Mouse (Mus musculus) neural tube, embryonic 10.5 days (tissue): ENCODE data around the gene Myh1.

ENCODE experiments used
- DNase-seq: peaks from one replicate; pipeline ENCODE4 v3.0.0-alpha.2; 2017; ENCODE audit warnings: low spot score; ENCODE audit errors: extremely low spot score

The Myh1 gene

DNA sequence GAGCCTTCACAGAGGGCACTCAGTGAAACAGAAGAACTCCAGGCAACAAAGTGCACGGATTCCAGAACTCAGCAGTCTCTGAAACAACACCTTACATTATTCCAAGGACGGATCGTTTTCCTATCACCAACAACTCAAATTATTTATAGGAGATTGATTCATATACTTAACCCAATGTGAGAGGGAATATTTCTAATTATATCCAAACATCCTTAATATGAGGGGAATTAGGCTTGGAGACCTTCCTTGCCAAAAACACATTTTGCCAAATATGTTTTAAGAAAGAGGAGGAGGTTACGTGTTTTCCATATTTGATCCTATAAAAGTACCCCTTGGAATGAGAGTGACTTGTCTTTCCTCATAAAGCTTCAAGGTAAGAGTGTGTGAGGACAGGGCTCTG, at the start of gene Myh1:
TSS of gene Myh1 (plus strand) at position 301 of the 400 bp plus-strand sequence.
- DNase-seq: no peak

DNA sequence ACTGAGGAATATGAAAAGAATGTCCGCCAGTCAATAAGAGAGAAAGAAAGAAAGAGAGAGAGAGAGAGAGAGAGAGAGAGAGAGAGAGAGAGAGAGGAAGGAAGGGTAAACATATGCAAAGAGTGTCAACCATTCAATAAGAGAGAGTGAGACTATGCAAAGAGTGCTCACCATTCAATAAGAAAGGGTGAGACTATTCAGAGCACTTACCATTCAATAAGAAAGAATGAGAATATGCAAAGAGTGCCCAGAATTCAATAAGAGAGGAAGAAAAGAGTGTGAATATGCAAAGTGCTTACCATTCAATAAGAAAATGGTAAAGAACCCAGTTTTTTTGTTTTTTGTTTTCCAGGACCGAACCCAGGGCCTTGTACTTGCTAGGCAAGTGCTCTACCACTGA, 49.6 kb upstream of the Myh1 start:
- no peak for DNase-seq

DNA sequence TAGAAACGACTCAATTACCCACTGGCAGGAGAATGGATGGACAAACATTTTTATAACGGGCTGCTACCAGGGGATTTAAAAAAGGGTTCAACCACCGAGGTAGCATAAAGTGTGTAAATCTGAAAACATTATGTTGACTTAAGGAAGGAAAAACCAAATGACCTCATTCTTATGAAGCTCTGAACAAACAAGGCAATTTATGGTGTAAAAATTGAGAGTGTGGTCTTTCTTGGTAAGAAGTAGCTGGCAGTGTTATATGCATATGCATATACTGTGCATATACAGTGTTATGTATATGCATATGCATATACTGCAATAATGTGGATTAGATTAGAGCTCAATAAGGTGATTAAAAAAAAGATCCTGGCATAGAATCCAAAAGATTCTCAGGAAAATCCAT, 48.7 kb upstream of the Myh1 start:
- no peak for DNase-seq

DNA sequence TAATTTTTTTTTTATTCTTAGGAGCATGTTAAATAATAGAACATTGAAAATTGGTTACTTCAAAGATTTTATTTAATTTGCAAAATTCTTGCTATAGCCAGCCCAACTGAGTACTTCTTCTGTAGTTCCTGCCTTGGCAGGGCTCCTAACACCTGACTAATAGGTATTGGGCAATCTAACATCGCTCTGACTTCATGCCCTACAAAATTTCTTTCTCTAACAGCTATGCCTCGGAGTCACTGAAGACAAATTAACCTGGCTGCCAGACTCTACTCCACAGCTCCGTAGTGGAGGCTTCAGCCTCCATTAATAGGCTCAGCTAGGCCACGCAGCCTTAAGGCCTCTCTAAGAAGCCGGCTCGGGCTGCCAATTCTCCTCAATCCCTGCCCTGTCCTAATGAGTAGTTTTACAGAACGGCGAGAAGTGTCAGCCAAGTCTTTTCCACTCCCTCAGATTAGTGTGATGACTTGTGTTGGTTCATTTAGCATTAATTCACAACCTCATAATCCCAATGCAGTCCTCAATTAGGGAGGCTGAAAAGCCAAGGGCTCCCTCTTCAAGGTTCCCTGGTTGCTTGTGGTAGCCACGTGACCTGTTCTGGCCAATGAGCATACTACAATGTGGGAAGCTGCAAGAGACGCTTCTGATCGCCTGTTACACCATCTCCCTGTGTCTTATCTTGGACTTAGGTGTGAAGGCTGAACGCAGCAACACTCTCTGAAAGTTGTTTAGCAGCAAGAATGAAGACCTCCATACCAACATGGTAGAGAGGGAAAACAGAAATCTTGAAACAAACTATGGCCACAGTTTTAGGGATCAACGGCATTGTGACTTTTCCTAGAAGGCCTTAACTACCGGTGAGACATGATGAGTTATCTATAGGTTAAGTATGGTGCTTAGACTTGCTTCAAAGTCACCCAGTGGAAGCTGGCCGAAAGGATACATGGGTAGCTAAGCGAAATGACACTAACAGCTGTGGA, 47.9 kb upstream of the Myh1 start:
- DNase-seq: no peak

DNA sequence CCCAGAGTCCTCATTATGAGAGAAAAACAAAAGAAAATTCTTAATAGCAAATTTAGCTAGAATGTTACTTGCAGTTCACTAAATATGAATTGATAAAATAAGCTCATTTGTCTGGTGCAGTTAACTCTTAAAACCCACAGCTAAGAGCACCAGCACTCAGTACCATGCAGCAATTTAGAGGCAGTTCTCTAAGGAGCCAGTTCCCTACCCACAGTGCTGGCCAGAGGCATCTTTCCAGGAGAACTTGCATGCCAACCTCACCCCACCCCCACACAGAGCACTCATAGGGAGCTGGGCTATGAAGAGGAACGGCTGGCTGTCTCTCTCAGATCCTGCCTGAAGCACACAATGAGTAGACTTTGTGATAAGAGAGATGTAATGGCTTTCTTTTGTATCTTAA, 46.7 kb upstream of the Myh1 start:
- DNase-seq: no peak

DNA sequence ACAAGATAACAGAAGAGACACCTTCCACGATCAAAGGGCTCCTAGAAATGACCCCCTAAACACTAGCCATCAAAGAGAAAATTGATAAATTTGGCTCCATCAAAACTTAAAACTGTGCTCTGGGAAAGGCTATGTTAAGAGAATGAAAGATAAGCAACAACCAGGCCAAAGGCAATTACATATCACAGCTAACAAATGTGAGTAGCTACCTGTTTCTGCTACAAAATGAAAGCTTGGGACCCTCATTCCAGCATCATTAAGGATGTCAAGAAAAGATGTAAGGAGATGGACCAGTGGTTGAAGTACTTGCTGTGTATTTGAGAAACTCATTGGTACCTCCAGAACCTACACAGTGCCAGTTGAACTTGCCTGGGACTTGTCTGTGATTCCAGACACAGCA, 46.0 kb upstream of the Myh1 start:
- no peak for DNase-seq

DNA sequence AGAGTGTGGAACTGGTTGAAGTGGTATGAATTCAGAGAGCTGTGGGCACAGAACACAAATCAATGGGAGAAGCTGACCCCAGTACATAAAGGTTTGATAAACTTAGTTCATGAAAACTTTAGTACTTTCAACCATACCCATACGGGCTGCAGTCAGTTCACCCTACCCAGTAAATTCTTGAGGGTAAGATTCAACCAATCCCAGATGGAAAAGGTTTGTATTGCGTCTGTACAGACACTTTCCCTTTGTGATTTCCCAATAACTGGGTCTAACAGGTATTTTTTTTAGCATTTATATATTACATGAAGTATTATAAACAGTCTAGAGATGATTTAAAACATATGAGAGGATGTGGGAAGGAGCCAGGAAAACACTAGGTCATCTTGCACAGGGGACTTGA, 44.2 kb upstream of the Myh1 start:
- no peak for DNase-seq

DNA sequence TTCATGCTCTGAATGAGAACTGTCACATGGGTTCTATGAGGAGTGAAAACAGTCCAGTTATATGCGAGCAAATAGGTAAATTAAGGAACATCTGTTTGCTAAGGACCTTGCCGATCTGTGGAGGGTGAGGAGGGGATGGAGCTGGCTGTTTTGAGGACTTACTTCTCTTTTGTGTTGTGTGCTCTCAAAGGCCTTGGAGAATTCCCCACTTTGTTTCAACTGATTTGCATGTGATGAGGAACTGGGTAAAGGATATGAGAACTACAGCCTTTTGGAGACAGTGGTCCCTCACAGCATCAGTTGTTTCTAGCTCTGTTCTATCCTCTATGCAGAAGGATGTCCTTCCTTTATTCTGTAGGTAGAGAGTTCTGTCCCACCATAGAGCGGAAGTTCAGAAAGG, 39.7 kb upstream of the Myh1 start:
- no peak for DNase-seq

DNA sequence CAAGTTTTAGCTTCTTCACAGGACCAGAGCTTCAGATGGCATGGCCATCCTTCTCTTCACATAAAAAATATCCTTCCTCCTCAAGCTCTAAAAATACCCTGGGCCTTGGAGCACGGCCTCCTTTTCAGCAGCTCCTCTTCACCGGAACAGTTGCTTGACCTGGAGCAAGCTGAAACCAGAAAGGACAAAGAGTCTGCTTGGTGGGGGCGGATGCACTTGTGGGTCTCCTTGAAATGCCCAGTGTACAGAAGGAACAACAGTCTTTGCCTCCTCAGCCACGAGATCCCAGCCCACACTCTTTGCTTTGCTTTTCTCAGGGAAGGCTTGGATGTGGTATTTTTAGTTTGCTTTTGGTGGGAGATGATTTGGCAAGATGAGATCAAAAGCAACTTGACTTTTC, 36.2 kb upstream of the Myh1 start:
- no peak for DNase-seq

DNA sequence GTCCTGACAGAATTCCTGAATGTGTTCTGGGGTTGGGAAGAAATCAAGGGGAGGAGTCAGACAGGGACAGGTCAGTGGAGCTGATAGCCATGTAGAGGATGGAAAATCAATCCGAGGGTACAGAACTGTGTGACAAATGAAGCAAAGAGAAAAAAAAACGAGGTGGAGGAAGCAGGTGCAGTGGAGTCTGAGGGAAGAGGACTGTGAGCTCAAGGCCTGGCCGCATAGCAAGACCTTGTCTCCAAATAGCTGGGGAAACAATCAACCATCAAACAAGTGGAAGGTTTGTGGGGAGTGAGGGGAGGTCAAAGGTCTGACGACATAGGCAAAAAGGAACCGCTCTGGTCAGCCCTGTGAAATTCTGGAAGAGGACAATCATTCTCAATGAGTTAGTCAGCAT, 35.0 kb upstream of the Myh1 start:
- no peak for DNase-seq

DNA sequence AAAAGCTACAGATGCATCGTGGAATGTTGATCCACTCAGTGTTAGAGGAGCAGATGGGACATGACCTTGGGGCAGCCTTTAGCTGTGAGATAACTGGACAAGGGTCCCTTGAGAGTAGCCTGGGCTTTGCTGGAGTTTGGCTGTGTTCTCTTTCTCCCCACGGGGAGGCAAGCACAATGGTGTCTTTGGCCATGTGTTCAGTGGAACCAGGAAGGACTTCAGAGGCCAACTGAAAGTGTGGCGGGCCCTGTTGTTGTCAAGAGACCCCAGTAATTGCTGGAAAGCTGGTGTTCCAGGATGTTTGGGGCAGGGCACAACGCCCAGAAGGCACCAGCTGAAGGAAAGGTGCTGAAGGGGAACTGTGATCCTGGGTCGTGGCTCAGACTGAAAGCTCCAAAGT, 30.6 kb upstream of the Myh1 start:
- peak; percentile 15 for DNase-seq

DNA sequence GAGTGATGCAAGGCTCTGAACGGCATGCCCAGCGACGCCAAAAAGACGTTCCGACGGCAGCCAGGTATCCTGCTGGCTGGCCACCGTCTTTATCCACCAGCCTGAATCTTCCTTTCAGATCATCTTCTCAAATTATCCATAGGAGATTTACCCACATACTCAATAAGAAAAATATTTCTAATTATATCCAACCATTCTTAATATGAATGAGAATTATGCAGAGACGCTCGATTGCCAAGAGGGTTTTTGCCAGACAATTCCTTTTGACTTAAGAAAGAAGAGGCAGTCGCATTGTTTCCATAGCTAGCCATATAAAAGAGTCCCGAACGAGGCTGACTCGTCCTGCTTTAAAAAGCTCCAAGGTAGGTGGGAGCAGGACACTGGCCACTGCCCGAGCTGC, 29.1 kb upstream of the Myh1 start, which contains the start of gene Myh2:
TSS of gene Myh2 (plus strand) at position 301 of the 400 bp plus-strand sequence.
- DNase-seq: no peak

DNA sequence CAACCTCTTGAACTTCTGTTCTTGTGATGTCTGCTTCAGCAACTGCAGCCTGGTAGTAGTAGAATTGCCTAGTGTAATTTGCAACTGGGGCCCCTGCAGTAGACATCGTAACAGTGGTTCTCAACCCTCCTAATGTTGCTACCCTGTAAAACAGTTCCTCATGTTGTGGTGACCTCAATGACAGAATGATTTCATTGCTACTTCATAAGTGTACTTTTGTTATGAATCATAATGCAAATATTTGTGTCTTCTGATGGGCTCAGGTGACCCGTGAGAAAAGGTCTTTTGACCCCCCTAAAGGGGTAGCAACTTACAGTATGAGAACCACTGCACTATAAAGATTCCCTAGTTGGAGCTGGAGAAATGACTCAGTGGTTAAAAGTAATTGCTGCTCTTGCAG, 27.4 kb upstream of the Myh1 start:
- DNase-seq: no peak

DNA sequence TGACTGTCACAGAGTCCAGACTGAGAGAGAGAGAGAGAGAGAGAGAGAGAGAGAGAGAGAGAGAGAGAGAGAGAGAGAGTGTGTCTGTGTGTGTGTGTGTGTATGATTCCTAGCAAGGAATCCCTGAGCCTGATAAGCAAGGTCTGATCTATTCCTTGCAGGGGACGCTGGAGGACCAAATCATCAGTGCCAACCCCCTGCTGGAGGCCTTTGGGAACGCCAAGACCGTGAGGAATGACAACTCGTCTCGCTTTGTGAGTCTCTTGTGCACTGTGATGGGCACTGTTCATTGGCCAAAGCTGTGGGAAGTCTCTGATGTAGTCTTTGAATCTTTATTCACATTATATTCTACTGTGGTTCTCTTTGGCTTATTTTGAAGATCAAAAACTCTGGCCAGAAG, 23.5 kb upstream of the Myh1 start:
- no peak for DNase-seq

DNA sequence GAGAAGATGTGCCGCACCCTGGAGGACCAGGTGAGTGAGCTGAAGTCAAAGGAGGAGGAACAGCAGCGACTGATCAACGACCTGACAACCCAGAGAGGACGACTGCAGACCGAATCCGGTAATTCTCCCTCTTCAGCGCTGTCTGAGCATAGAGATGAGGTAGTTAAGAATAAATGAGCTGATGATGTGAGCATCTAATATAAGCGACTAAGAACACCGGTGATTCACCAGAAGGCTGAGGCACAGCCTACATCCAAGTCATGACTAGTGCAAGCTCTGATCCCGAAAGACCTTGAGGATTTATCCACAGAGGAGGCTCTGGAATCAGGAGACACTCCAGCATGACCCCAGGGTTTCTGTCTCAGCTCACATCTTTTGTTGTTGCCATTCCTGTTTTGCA, 9.5 kb upstream of the Myh1 start:
- DNase-seq: no peak

DNA sequence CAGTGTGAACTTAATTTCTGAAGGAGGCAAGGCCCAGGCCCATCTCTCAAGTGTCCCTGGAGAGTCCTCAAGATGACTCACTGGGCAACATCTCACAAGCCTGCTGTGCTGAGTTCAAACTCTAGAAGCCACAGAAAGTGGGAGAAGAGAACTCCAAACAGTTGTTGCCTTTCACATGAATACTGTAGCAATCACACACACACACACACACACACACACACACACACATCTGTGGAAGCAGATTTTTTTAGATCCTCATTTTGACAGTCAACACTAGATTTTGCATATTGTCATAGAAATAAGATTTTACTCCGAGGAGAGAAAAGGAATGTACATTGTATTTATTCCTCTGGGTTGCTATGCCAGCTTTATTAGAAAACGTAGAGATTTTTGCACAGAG, 9.0 kb upstream of the Myh1 start:
- no peak for DNase-seq

DNA sequence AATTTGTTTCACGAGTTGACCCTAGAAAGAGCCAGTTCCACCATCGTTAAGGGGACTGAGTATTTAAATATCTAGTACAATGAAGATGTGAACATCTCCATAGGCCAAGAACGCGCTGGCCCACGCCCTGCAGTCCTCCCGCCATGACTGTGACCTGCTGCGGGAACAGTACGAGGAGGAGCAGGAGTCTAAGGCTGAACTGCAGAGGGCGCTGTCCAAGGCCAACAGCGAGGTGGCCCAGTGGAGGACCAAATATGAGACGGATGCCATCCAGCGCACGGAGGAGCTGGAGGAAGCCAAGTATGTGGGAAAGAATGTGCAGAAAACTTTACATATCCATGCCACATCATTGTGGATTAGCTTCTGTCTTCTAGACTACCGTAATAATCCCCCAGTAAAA, 8.4 kb upstream of the Myh1 start:
- no peak for DNase-seq

DNA sequence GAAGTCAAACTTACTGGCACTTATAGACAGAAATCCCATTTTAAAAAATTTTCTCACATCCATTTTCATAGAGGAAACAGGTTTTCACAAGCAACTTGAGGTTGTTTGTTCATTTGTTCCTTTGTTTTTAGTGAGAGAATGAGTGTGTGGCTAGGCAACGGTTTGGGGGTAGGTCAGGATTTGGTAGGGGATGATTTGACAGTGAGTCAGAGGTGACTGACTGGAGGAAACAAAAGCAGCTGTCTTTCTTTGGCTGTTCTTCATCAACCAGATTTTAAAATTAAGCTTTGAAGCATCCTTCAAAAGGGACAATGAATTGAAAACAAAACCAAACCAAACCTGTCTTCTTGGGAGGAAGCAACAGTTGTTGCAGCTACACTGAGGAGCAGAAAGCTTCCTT, 531 bp upstream of the Myh1 start:
- no peak for DNase-seq

DNA sequence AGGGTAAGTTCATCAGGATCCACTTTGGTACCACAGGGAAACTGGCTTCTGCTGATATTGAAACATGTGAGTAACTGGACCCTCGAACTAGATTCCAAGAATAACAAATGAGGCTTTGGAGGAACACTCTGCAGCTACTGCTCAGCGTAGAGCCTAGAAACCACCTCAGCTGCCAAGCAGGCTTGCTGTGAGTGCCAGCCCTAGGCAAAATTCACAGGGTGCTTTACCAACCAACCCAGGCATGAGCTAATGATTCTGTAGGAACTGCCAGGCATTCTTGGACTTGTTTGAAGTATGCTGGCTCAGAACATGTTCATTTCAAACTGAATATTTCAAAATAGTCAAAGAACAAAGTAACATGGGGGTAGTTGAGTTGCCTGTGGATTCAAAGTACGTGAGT, 4.9 kb downstream of the Myh1 start:
- DNase-seq: no peak

DNA sequence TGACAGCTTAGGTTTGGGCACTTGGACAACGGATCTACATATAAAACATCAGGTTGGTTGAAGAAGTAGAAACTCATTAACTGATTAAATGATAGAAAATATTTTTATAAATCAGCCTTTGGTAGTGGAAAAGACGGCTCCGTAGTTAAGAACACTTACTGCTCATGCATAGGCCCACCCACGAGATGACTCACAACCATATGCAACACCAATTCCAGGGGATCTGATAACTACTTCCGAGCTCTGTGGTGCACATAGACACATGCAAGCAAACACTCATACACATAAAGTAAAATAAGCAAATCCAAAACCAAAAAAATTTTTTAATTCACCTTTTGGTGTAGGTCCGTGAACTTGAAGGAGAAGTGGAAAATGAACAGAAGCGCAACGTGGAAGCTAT, 22.0 kb downstream of the Myh1 start:
- DNase-seq: no peak

DNA sequence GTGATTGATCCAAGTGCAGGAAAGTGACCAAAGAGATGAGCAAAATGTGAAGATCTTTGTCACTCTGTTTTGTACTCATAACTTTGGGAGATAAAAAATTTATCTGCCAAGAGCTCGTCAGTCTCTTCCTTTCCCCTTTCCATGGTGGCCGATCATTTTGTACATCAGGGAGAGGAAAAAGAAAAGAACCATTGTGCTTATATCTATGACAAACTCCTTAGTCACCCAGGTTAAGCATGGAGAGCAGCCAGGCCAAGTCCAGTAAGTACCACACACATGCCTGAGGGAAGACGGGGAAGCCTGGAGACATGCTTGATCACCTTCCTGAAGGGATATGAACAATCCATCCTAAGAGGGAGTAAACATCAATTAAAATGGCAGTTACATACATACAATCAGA, 24.6 kb downstream of the Myh1 start:
- DNase-seq: no peak

DNA sequence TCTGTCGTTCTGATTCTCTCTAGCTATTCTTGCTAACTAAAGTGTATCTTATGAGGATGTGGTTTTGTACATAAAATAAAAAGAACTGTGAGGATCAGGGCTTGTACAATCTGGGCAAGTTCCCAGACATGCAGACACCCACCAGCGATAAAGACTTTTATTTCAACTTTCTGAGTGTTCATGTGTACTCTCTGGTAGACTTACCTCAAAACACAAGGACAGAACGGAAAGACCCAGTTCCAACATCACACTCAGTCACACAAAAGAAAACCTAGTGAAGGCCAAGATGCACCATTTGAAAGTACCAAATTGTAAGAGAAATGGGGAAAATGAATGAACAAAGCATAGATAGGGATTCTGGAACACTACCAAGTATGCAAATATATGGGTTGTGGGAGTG, 28.9 kb downstream of the Myh1 start:
- DNase-seq: no peak

DNA sequence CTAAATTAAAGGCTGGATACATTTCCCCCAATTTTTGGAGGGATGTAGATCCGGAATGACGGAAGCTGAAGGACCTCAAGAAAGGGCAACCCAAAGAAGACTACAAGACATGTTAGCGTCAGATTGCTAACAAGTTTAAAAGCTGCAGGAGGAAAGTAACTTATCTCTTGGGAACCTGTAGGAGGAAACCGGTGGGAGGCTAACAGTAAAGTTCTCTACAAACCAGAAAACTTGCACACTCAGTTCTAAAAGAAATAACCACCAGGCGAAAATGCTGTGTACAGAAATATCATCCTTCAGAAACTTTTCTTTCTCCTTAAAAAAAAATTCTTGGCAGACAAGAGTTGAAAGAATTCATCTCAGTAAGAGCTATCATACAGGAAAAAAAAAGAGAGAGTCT, 29.3 kb downstream of the Myh1 start:
- no peak for DNase-seq
